Mouse (Mus musculus) R1 (cell line): ENCODE results near the gene Ggt1.

Experiments
- DNase-seq: peaks from one replicate; pipeline ENCODE4 v3.0.0-alpha.2; 2018; ENCODE audit warnings: low read depth, low spot score

The Ggt1 gene

DNA sequence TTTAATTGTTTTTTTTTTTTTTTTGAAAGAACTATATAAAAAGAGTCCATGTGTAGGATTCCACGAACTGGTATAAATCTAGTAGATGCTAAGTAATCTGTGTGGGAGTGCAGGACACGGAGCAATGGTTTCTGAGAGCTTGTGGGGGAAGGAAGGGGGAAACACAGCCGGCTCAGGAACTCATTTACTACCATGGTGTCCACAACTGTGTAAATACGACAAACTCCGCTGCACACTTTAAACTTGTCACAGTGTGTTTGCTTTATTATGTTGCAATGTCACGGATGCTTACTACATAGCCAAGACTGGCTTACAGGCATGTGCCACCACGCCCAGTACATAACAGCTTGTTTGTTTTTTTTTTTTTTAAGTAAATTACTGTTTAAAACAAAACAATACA, 11.5 kb upstream of the Ggt1 start:
- no peak for DNase-seq

DNA sequence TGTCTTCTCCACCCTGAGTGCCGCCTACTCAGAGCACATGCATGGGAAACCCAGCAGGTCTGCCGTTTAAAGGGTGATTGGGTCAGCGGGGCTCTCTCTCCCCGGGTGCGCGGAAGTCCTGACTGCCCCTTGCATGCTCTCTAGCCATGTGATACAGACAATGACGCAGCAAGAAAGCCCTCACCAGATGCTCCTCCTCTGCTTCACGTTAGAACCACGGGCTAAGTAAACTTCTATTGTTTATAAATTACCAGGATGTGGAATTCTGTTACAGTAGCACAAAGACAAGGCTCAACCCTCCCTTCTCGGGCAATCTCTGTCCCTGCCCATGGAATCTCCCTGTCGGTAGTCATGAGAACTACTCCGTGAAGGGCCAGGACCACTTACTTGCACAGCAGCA, 10.2 kb upstream of the Ggt1 start:
- peak; percentile 73 for DNase-seq

DNA sequence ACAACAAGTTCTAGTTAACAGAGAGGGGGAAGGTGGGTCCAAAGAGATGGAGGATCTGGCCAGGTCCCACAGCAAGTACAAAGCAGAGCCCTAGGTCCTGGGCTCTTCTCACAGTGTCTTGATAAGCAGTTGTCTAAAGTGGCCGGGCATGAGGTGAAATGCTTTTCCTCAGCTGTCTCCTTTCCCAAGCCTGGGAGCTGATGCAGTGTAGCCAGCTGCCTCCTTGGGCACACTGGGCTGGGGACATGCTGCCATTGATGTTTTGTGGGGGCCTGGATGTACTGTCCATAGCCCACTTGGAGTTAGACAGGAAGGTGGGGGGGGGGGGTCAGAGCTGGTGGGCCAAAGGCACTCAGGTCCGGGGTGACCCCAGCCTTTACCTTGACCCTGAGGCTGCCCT, 9.3 kb upstream of the Ggt1 start:
- DNase-seq = no peak

DNA sequence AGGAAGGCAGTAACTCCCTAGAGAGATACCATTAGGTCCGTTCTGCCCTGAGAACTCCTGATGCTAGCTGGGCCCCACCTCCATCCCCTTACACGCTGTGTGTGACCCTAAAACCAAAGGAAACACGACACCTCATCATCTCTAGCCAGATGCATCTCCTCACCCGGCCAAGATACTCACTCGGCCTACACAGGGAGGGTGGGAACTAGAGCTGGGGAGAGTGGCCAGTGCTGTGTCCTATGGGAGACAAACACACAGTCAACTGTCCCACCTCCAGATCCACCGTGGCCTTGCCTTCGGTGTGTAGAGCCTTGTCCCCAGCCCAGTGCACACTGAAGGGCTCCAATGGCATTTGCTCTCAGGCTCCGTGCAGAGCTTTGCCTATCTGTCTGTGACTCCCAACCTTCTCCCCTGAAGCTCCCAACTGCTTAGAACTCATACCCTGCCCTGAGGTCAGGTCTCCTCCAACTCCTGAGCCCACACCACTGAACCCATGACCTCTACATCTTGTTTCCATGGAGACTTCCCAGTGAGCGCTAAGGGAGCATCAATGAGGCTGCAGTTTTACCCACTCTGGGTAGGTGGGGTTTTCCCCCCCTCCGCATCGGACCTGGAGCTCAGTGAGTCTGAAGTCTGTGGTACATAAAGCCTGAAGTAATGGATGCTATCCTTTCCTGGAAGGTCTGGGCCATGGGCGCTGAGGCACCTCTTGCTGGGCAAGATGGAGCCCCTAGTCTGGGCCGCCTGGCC, 8.5 kb upstream of the Ggt1 start:
- peak; percentile 77 for DNase-seq

DNA sequence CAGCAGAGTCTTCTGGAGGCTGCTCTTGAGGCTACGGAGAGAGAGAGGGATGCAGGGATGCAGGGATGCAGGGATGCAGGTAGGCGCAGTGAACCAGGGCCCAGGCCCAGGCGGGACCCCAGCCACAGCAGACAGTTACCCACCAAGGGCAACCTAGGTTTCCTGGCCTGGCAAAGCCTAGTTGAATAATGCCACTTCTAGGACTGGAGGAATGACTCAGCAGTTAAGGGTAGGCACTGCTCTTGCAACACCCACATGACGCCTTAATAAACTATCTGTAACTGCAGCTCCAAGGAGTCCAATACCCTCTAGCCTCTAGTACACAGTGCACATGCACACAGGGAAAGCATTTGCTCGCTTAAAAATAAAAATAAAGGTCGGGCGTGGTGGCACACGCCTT, 7.3 kb upstream of the Ggt1 start:
- no peak for DNase-seq

DNA sequence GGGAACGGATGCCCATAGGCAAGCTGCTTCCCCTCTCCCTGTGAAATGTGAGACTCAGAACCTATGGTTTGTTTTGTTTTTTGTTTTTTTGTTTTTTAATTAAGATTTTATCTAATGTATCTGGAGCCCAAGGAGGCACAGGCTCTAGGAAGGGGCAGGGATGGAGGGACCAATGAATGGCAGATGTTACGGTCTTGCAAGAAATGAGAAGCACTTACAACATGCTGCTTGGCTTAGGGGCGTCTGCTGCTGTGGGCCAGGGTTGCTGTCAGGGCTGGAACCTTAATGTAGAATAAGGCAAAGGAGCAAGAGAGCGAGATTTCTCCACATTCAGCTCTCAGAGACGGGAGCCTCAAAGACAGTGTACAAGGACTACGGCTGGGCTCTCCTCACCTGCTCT, 5.8 kb upstream of the Ggt1 start:
- no peak for DNase-seq

DNA sequence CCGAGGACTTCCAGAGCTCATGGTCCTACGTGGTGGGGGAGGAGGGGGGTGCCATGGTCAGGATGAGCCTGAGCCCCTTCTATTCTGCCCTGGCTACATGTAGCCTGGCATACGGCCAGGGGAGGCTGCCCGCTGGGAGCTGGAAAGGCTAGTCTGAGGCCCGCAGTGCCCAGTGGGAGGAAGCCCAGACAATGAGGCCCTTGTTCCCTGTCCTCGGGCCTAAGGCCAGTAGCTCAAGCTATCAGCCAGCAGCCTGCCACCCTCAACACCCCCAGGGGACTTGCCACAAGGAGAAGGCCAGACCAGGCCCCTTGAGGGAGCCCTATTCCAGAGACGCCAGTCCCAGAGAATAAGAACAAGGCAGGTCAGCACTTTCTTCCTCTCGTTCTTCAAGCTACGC, 5.4 kb upstream of the Ggt1 start:
- no peak for DNase-seq

DNA sequence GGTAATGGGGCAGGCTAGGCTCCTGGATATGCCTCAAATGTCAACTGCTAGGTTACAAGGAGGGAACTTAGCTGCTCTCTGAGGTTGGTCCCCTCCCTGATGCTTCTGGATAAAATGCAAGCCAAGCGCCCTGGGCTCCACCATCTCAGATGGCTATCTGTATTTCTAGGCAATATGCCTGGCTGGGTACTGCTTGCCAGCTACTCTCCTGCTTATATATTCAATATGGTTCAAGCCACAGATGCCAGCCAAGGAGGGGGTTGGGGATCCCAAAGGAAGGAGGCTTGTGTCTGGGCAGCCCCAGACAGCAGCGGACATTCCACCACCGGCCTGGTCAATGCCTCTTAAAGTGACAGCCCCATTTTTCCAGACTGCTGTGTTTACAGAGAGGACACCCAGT, 2.9 kb upstream of the Ggt1 start:
- DNase-seq = no peak

DNA sequence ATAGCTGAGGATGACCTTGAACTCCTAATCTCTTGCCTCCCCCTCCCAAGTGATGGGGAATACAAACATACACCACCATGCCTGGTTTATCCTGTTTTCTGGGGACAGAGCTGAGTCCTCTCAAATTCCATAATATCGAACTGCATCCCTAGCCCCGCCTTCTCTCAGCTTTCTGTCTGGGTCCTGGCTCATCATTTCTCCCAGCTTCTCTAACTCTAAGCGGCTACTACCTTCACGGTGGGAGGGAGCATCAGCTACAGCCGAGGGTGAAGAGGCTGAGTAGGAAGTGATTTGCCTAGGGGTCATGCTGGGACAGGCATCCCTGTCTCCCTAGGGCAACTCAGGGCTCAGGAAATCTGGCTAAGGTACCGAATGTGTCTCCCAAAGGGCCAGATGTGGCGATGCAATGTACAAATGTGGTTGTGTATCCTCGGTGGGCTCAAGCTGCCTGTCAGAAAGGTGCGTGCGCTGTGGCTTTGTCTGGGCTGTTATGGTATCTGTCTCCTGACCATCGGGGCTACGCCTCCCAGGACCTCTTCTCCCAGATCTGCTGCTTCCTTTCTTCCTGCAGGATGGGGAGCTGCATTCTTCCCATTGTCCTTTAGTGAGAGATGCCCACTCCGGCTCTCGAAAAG, 2.2 kb upstream of the Ggt1 start:
- no peak for DNase-seq

DNA sequence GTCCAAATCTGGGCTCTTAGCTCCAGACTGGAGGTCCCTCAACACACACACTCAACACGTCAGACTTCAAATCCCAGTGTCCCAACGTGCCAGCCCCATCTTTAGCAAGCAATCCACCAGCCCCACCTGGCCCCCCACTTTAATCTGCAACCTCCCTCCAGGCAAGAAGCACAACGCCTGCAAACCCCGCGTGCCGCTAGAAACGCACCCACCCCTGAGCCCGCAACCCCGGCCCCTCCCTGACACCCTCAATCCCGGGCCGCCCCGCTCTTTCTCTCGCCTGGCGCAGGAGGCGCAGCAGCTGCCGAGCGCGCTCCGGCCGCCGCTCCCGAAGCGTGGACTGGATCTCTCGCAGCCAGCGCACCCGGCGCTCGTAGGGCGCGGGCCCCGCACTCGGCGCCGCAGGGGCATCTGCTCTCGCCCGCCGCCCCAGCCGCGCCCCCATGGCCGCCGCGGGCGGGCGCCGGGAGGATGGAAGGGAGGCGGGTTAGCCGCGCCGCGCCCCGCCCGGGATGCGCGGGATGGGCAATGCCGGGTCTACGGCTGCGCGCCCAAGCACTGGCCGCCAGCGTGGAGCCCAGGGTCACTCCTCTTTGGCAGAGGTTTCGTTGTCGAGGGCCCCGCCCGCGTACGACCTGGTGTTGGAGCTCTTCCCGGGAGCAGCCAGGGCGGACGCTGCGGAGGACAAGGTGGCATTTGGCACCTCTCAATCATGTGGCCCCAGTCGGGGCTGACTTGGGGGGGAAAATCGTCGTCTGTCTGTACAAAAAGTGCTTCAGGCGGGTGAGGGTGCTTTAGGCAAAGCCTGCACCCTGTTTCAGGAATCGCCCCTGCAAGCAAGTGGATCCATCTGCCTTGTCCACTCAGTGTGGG, 1.5 kb upstream of the Ggt1 start, which contains the start of gene Lrrc75b:
Lrrc75b (minus strand) TSS at position 655 of the 873 bp plus-strand sequence.
- no peak for DNase-seq

DNA sequence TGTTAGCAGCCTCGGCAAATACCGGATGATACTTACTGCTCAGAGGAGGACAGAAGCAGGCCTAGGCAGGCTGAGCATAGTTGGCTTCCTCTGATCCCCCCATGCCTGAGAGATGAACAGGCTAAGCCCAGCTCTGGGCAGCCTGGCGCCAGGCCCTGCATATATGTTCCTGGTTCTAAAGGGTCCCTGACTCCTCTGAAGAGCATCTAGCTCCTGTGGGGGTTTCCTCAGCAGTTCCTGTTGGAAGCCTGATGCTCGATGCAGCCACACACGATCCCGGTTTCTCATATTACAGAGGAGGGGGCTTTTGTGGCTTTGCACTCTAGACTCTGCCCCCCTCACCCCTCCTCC, 880 bp upstream of the Ggt1 start:
- no peak for DNase-seq

DNA sequence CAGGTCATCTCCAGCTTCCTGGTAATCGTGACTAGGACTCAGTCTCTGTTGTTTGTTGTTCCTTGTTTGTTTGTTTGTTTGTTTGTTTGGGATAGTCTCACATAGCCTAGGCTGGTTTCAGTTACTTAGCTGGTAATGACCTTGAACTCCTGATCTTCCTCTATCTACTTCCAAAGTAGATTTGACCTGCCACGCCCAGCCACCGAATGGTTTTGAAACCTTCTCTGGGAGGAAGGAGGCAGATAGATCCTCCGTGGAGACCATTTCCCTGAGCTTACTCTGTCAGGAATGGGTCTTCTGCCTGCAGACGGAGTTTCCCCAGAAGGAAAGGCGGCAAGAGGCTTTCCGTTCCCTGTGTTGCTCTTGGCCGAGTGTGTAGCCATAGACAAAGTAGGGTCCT, 1.2 kb downstream of the Ggt1 start:
- peak; percentile 40 for DNase-seq

DNA sequence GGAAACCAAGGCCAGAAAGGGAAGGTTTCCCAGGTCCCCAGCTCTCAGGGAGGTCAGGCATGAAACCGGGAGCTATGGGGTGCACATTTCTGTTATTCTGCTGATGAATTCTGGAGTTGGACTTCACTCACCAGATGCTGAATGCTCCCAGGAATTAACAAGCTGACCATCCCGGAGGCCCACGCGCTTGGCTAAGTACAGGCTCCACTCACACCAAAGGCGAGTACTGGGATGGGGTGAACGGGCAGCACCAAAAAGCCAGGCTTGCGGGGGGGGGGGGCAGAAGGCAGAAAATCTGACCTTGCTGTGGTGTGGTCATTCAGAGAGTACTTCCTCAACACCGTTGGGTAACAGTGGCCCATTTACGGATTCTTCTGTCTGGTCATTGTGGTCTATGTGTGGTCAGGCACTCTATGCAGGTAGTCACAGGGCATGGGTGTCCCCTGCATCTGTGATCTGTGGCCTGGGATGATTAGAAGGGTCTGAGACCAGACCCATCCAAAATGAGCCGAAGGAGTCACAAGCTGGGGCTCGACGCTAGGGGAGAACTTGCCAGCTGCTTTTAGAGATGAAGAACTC, 3.4 kb downstream of the Ggt1 start:
- no peak for DNase-seq

DNA sequence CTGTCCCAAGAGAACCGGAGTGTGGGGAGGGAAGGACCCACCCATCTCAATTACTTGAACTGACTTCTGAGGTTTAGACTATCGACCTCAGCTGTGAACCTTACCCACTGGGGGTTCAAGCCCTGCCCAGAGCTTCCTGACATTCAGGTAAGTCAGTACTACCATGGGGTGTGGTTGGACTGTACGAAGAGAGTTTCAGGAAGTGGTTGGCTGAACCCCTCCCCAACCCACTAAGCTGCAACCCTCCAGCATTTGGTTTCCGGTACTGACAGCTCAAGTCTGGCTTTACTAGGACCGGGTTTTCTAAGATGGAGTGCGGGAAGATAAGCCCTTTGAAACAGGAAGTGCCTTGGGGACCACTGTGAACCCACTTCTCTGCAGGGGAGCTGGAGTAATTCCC, 4.0 kb downstream of the Ggt1 start:
- peak; percentile 46 for DNase-seq

DNA sequence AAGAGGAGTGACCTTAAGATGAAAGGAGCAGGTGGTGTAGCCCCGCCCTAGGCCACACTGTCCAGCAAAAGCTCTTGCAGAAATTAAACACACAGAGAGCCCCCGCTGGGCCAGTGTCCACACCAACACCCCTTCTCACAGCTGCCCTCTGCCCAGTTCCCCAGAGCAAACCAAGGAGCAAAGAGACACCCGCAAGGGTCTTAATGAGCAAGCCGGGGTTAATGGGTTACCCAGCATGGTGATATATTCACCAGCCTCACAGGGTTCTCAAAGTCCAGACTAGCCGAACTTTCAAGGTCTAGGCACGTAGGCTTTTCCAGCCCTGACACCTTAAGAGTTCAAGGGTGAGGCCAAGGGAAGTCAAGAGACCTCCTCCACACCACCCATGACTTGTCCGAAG, 4.5 kb downstream of the Ggt1 start:
- no peak for DNase-seq

DNA sequence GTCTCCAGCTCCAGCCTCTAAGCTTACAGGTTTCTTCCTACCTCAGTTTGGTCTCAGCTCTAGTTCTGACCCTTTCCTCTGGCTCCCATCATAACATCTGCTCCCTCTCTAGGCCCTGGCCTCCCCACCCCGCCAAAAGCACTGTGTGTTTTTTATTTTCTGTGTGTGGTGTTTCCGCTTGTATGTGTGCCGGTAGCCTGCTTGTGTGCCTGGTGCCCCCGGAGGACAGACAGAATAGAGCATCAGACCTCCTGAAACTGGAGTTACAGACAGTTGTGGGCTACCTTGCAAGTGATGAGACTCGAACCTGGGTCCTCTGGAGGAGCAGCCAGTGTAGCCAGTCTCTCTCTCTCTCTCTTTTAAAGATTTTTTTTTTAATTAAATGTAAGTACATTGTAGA, 4.9 kb downstream of the Ggt1 start:
- DNase-seq = no peak

DNA sequence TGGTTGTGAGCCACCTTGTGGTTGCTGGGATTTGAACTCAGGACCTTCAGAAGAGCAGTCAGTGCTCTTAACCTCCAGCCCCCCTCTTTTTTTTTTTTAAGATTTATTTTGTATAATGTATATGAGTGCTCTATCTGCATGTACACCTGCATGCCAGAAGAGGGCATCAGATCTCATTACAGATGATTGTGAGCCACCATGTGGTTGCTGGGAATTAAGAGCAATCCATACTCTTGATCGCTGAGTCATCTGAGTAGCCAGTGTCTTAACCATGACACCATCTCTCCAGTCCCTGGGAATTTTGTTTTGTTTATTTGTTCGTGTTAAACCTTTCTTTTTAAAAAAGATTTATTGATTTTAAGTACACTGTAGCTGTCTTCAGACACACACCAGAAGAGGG, 5.4 kb downstream of the Ggt1 start:
- DNase-seq = peak; percentile 60

DNA sequence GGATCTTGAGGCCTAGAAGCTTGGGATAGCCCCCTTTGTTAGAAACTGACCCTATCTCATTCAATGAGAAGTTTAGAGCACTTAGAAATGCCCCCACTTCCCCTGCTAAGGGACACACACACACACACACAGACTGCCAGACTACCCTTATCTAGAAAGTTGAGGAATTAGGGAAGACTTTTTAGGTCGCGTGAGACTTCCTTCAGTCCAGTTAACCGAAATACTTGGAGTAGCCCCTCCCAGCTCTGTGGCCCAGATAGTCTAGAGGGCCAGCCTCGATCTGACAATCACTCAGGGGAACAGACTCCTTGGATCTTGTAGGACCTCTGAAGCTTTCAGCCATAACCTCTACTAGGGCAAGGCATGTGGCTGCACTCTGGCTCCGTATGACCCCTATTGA, 6.6 kb downstream of the Ggt1 start:
- DNase-seq = no peak

DNA sequence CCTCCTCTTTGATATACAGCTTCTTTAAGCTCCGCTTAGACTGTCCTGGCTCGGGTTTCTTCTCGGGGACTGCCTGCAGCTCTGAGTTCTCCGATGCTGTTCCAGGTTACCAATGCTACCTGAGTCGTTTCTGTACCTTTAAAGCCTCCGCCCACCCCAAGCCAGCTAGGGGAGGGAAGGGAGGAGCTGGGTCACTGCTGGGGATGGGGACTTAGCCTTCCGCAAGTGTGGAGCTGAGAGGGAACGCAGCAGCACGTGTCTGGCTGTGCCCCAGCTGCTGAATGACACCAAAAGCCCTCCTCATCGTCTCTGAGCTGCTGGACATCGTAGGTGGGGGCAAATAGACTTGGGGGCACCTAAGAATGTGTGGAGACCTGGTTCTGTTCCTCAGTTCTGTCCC, 7.0 kb downstream of the Ggt1 start:
- peak; percentile 32 for DNase-seq

DNA sequence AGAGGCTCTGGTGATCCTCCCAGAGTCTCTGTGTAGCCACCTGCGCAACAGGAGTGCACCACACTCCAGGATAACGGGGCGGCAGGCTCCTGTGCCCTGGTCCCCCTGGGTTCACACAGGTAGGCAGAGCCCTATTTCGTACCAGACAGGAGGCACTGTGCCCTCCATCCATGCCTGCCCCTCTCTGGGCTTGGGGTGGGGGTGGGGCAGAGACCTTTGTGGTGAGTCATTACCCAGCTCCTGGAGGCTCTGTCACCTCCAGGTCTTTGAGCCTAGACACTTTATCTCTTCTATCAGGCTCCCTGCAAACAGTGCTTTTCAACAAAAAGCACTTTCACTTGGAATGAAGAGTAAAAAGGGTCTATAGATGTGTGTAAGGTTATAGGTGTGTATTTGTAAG, 7.4 kb downstream of the Ggt1 start:
- DNase-seq = no peak

DNA sequence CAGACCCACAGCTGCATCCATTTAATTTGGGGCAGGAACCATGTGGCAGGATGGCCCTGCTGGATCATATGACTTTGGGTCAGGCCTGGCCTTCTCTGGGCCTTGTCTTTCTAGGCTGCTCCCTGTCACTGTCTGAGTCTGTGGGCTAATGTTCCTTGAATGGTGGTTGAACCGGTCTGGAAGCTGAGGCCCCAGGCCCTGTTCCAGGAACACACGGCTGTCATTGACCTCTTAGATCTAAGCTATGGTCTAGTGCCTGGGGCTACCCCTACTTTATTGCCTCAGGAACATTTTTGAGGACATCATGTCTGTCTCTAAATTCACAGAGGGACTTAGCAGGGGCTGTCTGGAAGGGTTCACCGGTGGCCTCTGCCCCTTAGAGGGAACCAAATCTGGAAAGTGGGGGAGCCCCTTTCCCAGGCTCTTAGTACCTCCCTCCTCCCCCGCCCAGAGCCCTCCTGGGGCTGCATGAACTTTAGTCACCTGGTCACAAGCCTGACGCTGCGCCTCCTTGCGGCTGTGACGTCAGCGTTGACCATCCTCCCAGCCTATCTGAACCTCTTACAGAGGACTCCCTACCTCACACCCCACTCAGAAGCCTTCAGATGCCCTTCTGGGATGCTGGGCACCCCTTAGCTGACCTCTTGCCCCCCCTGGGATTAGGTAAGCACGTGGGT, 9.7 kb downstream of the Ggt1 start:
- DNase-seq = no peak

DNA sequence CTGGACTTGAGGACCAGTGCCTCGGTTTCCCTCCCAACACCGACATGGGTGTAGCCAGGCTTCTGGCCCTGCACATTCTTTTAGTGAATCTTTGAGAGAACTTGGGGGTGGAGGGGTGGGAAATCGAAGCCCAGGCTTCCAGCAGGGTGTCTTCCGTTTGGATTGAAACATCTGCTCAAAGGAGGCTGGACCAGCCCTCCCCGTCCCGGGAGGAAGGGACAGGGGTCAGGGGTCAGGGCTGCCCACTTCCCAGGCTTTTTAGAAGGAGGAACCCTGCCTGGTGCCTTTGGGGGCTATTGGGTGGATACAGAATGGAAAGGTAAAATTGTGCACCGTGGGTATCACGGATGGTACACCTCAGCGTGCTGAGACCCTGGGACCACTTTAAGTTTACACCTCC, 10.5 kb downstream of the Ggt1 start:
- no peak for DNase-seq
